Mouse (Mus musculus): ENCODE measurements around the gene Ttll1. TPM values are rescaled to one million over a fixed set of nuclear protein-coding genes. Genes with fewer than 3 reads are reported as not detected.

Gene Ttll1
- polyA plus RNA-seq, 1 experiment: 8.3 TPM

DNA sequence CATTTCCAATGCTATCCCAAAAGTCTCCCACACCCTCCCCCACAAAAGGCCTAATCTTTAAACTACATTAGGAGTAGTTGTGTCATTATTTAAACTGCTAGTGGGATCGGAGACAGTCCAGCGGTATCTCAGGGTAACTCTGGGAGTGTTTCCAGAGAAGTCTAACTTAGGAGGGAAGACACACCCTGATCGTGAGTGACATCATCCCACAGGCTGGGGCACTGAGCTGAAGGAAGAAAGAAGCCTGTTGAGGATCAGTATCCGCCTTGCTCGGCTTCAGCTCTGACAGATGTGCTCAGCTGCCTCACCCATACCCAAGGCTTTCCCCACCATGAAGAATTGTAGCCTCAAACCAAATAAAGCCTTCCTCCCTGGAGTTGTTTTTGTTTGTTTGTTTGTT is 18.8 kb downstream of the Ttll1 start:
- no peak overlapping the region for H3K4me3 ChIP-seq (replicated peaks)
- peaks cover 24% of the 10 kb centered on the region for H3K4me1 ChIP-seq
- TF ChIP-seq FLI1 (IDR thresholded peaks at IDR 0.05; ENCODE audit: low read length) (no peak), GATA1 (IDR thresholded peaks at IDR 0.05; ENCODE audit: borderline replicate concordance, low read length) (no peak)
- peaks cover 61% of the 10 kb centered on the region for H3K36me3 ChIP-seq (replicated peaks; ENCODE audit: low read length)
- no peaks in the 10 kb centered on the region for H3K9me3 ChIP-seq
- peaks cover 3% of the 10 kb centered on the region for H3K27me3 ChIP-seq (replicated peaks)

DNA sequence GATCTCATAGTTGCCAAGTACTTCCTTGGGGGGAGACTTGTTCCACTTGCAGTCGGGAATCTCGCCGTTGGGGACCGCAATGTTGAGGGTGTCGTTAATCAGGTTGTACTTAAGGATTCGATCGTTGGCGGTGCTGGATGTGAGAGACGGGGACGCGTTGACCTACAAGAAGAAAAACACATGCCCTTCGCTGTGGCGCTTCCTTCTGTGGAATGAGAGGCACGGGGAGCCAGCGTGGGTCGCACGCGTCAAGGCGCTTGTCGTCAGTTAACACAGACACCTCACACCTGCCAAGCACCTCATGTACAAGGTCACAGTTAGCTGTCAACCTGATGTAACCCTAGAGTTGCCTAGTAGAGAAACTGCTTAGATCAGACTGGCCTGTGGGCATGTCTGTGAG is 21.2 kb downstream of the Ttll1 start:
- TF ChIP-seq FLI1 (IDR thresholded peaks at IDR 0.05; ENCODE audit: low read length) (no peak), GATA1 (IDR thresholded peaks at IDR 0.05; ENCODE audit: borderline replicate concordance, low read length) (no peak)
- no peaks in the 10 kb centered on the region for H3K27me3 ChIP-seq (replicated peaks)
- H3K36me3 ChIP-seq (replicated peaks; ENCODE audit: low read length): peaks cover 47% of the 10 kb centered on the region
- H3K4me3 ChIP-seq (replicated peaks): no peak overlapping the region
- no peaks in the 10 kb centered on the region for H3K9me3 ChIP-seq
- peaks cover 9% of the 10 kb centered on the region for H3K4me1 ChIP-seq

DNA sequence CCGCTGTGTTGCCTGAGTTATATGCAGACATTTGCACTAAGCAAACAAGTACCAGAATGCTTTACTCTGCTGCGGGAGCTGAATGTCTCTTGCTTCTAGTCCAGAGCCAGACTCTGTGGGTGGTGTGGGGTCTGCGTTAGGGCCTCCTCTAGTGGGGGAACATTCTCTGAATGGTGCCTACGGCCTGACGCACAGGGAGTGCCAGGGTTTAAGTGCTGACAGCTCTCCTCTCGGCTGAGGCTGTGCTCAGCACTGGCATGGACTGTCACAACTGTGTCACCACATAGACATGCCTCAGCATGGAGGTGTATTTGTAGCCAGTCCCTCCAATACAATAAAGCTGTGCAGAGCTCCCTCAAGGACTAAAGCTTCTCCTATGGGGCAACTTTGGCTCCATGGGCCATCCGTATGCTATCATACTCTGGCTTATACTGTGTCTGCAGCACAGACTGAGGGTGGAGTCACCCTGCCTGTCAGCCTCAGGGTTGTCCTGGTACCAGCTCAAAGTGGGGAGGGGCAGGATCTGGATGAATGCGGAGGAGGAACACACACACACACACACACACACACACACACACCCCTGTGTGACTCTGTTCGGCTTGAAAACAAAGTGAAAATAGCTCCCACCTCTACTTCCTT is 23.1 kb downstream of the Ttll1 start:
- no peaks in the 10 kb centered on the region for H3K27me3 ChIP-seq (replicated peaks)
- no peak overlapping the region for H3K4me3 ChIP-seq (replicated peaks)
- H3K36me3 ChIP-seq (replicated peaks; ENCODE audit: low read length): peaks cover 39% of the 10 kb centered on the region
- H3K9me3 ChIP-seq: no peaks in the 10 kb centered on the region
- peaks cover 13% of the 10 kb centered on the region for H3K4me1 ChIP-seq
- TF ChIP-seq FLI1 (IDR thresholded peaks at IDR 0.05; ENCODE audit: low read length) (no peak), GATA1 (IDR thresholded peaks at IDR 0.05; ENCODE audit: borderline replicate concordance, low read length) (no peak)

DNA sequence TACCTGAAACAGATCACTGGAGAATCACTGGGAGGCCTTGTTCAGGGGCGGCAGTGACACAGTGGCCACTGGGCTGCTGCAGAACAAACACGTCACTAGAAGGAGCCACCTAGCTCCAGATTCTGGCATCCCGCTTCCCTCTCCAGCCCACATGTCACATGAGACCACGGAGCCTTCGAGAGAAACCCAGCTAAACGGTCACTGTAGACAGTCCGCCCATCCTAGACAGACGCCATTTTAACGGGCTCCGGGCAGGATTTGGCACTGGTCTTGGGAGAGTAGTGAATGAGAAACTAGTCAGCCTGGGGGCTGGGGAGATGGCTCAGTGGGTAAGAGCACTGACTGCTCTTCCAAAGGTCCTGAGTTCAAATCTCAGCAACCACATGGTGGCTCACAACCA is 26.4 kb downstream of the Ttll1 start:
- Histone ChIP-seq H3K4me3 (replicated peaks) (no peak overlapping the region), H3K36me3 (replicated peaks; ENCODE audit: low read length) (peaks cover 17% of the 10 kb centered on the region), H3K4me1 (peaks cover 32% of the 10 kb centered on the region), H3K27me3 (replicated peaks) (peaks cover 8% of the 10 kb centered on the region), H3K9me3 (no peaks in the 10 kb centered on the region)
- TF ChIP-seq FLI1 (IDR thresholded peaks at IDR 0.05; ENCODE audit: low read length) (no peak), GATA1 (IDR thresholded peaks at IDR 0.05; ENCODE audit: borderline replicate concordance, low read length) (no peak)

DNA sequence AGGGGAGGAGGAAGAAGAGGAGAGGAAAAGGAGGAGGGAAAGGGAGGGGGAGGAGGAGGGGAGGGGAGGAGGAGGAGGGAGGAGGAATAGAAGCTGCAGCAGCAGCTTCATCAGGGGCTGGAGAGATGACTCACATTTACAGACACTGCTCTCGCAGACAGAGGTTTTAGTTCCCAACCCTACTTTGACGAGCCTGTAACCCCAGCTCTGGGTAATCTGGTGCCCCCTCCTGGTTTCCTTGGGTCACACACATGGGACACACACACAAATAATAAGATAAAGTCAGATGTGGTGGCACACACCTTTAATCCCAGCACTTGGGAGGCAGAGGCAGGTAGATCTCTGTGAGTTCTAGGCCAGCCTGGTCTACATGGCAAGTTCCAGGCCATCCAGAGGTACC is 27.2 kb downstream of the Ttll1 start:
- no peak overlapping the region for H3K4me3 ChIP-seq (replicated peaks)
- peaks cover 13% of the 10 kb centered on the region for H3K27me3 ChIP-seq (replicated peaks)
- no peaks in the 10 kb centered on the region for H3K9me3 ChIP-seq
- no peak for TF ChIP-seq GATA1 (IDR thresholded peaks at IDR 0.05; ENCODE audit: borderline replicate concordance, low read length)
- no peak for TF ChIP-seq FLI1 (IDR thresholded peaks at IDR 0.05; ENCODE audit: low read length)
- H3K36me3 ChIP-seq (replicated peaks; ENCODE audit: low read length): peaks cover 17% of the 10 kb centered on the region
- peaks cover 32% of the 10 kb centered on the region for H3K4me1 ChIP-seq

DNA sequence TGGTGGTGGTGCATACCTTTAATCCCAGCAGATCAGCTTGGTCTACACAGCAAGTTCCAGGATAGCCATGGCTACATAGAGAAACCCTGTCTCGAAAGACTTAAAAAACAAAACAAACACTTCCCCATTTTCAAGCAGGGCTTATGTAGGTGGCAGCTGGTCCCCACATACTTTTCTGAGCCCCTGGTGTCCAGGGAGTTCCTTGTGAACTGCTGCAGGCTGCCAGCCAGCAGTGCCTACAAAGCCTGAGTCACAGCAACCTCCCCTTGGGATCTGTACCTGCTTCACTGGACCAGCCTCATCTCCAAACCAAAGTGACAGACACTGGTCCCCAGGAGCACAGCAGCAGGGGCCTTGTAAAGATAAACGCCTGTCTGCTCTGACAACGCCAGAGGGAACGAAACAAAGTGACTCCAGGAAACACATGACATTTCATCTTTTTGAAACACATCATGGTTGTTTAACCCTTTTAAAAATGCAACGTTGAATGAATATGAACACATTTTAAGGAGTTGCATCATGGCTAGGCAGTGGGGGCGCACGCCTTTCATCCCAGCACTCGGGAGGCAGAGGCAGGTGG is 28.0 kb downstream of the Ttll1 start:
- Histone ChIP-seq H3K36me3 (replicated peaks; ENCODE audit: low read length) (peaks cover 15% of the 10 kb centered on the region), H3K4me1 (peaks cover 32% of the 10 kb centered on the region), H3K4me3 (replicated peaks) (peak overlapping the region; percentile 2), H3K27me3 (replicated peaks) (peaks cover 19% of the 10 kb centered on the region), H3K9me3 (no peaks in the 10 kb centered on the region)
- TF ChIP-seq FLI1 (IDR thresholded peaks at IDR 0.05; ENCODE audit: low read length) (no peak), GATA1 (IDR thresholded peaks at IDR 0.05; ENCODE audit: borderline replicate concordance, low read length) (no peak)

DNA sequence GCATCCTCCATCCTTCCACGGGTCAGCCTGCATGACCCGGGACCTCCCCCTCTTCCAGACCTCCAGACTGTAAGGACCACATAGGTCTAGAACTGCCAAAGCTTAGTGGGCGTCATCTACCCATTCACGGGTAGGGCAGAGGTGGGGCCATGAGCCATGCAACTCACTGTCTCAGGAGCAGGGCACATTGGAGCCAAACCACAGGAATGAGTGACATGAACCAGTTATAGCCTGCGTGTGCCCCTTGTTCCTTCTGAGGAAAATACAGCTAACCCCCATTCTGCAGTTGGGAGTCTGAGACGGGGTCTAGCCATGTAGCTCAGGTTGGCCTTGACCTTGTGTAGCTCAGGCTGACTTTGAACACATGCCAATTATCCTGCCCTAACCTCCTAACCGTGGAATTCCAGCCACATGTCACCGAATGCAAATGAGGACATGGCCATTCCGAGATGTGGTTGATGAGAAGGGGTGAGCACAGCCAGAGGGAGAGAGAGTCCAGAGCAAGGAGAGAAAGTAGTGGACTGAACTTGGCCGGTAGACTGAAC is 29.4 kb downstream of the Ttll1 start:
- H3K4me3 ChIP-seq (replicated peaks): no peak overlapping the region
- H3K27me3 ChIP-seq (replicated peaks): peaks cover 27% of the 10 kb centered on the region
- H3K4me1 ChIP-seq: peaks cover 42% of the 10 kb centered on the region
- H3K9me3 ChIP-seq: no peaks in the 10 kb centered on the region
- TF ChIP-seq GATA1 (IDR thresholded peaks at IDR 0.05; ENCODE audit: borderline replicate concordance, low read length): no peak
- peaks cover 8% of the 10 kb centered on the region for H3K36me3 ChIP-seq (replicated peaks; ENCODE audit: low read length)

DNA sequence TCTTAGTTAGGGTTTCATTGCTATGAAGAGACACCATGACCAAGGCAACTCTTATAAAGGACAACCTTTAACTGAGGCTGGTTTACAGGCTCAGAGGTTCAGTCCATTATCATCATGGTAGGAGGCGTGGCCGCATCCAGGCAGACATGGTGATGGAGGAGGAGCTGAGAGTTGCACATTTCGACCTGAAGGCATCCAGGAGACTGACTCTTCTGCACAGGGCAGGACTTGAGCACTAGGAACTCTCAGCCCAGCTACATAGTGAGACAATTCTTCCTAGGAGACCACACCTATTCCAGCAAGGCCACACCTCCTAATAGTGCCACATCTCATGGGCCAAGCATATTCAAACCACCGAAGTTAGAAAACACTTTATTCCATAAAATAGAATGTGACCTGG is 30.9 kb downstream of the Ttll1 start:
- no peaks in the 10 kb centered on the region for H3K9me3 ChIP-seq
- peaks cover 5% of the 10 kb centered on the region for H3K36me3 ChIP-seq (replicated peaks; ENCODE audit: low read length)
- no peak overlapping the region for H3K4me3 ChIP-seq (replicated peaks)
- peaks cover 48% of the 10 kb centered on the region for H3K4me1 ChIP-seq
- H3K27me3 ChIP-seq (replicated peaks): peaks cover 28% of the 10 kb centered on the region
- TF ChIP-seq FLI1 (IDR thresholded peaks at IDR 0.05; ENCODE audit: low read length) (no peak), GATA1 (IDR thresholded peaks at IDR 0.05; ENCODE audit: borderline replicate concordance, low read length) (no peak)

DNA sequence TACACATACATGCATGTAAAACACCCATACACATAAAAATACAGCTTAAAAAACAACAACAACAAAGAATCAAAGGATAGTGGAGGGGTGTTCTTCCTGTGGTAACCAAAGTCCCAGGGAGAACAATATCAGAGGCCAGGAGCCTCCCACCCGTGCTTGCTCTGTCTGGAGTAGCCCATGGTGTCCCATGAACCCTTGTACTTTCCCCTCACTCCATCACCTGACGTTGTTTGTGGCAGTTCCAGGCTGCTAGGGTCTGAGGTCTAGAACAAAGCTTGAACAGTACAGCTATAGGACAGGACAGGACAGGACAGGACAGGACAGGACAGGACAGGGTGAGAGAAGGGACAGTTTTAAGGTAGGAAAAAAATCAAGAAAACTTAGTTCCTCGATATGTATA is 32.6 kb downstream of the Ttll1 start:
- no peak overlapping the region for H3K4me3 ChIP-seq (replicated peaks)
- H3K36me3 ChIP-seq (replicated peaks; ENCODE audit: low read length): no peaks in the 10 kb centered on the region
- TF ChIP-seq GATA1 (IDR thresholded peaks at IDR 0.05; ENCODE audit: borderline replicate concordance, low read length) (no peak), FLI1 (IDR thresholded peaks at IDR 0.05; ENCODE audit: low read length) (no peak)
- H3K9me3 ChIP-seq: no peaks in the 10 kb centered on the region
- H3K4me1 ChIP-seq: peaks cover 61% of the 10 kb centered on the region
- H3K27me3 ChIP-seq (replicated peaks): peaks cover 29% of the 10 kb centered on the region

DNA sequence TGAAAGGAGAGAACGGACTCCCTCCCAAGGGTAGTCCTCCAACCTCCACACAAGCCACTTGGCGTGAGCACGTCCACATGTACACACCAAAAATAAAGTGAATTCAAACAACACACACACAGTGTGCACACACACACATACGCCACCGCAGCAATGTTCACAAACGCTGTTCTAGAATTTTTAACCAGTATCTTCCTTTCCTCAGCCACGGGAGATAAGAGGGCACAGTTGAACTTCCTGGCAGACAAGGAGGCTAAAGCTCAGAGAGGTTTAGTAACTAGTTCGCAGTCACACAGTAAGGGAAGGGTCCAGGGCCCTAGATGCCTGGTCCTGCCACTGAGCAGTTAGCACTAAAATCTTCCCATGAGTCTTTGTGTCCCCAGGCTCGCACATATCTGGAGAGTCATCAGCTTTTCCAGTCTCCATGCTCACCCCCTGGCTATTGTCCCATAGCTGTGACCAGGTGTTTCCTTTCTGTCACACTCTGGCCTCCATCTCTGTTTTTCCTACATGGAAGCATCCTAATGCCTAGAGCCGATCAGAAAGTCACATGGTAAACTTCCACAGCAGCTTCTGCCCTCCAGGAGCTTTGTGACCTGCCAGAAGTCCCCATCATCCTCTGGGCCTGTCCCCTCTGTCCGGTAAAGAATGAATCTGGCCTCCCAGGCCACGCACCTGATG is 34.0 kb downstream of the Ttll1 start:
- Histone ChIP-seq H3K4me3 (replicated peaks) (no peak overlapping the region), H3K36me3 (replicated peaks; ENCODE audit: low read length) (no peaks in the 10 kb centered on the region), H3K27me3 (replicated peaks) (peaks cover 30% of the 10 kb centered on the region), H3K9me3 (no peaks in the 10 kb centered on the region), H3K4me1 (peaks cover 52% of the 10 kb centered on the region)
- no peak for TF ChIP-seq FLI1 (IDR thresholded peaks at IDR 0.05; ENCODE audit: low read length)
